Mouse (Mus musculus) frontal cortex, postnatal 14 days (tissue): ENCODE data around the gene Eno1.

ENCODE experiments used
- DNase-seq, 2 experiments: peaks; one replicate each; pipeline ENCODE4 v3.0.0; 2022; ENCODE audit warnings: low spot score in 2 of 2

The Eno1 gene

DNA sequence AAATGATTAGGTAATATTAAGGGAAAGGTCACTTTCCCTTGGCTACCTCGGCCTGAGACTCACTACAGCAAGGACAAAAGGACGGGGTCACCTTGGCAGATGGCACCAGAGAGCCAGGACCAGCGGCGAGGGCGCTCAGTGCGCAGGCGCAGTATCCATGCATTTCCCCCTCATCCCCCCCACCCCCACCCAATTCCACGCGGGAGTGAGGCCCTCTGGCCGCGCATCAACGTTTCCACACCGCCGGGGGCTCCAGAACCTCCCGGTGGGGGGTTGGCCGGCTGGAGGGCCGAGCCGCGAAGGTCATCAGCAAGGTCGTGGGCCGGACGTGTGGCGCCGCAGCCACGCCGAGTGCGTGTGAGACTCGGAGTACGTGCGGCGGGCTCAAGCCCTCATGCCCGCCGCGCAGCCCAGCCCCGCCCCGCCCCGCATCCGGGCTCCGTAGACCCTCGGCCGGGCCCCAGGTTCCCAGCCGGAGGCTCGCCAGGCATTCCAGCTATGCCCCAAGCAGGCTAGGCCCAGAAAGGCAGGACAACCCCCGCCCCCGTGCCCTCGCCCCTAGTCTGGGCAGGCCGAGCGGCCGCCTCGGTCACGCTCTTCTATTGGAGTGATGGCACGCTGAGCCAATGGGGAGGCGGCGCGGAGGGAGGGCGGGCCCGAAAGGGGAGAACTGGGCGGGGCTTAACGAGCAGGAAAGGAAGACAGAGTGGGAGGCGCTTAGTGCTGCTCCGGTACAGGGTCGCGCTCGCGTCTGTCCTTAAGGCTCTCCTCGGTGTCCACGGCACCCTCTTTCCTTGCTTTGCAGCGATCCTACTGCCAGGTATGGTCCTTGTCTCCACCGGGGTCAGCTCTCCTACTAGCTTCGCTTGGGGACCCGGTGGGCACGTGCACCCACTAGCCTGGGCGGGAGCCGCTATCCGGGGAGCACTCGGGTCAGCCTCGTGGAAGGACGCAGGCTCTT is at the start of gene Eno1:
Gene Eno1 (plus strand): TSS at position 201 of the 961 bp plus-strand sequence.
- peak; percentile 86 to 95 for DNase-seq

DNA sequence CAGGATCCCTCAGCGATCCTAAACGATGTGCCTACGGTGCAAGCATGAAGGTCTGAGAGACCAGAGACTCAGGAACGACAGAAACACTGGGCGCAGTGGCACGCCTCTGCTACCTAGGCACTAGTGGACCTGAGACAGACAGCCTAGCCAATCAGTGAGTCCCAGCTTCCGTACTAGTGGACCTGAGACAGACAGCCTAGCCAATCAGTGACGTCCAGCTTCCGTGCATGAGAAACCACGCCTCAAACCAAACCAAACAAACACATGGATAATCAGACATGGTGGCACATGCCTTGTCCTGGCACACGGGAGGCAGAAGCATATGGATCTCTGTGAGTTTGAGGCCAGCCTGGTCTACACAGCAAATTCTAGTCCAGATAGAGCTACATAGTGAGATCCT is 48.3 kb upstream of the Eno1 start:
- no peak for DNase-seq

DNA sequence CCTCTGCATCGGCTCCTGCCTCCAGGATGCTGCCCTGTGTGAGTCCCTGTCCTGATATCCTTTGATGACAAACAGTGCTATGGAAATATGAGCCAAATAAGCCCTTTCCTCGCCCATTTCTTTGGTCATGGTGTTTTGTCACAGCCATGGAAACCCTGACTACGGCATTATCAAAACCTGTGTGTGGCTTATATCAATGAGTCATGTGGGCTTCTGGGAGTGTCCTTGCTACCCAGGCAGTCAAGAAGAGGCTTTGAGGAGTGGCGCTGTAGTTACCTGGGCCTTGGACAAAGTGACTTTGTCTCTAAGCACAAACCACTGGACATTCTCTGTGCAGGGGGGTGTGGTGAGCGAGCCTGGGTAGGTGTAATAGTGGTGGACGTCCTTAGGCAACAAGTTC is 44.3 kb upstream of the Eno1 start:
- no peak for DNase-seq

DNA sequence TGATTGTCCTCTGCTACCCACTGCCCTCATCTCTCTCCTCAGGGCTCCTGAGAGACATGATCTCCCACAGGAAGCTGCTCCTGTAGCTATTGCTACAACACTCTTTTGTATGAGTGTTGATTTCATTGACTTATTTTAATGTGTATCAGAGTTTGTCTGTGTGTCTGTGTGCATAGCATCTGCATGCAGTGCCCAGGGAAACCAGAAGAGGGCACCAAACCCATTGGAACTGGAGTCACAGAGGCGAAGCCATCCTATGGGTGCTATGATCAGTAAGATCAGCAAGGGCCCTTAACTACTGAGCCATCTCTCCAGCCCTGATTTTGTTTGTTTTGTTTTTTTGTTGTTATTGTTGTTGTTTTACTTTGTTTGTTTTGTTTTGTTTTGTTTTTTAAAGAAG is 42.6 kb upstream of the Eno1 start:
- no peak for DNase-seq

GRCm38 (mm10) chr4:150198268-150198667 is 38.3 kb upstream of the Eno1 start:
- no peak for DNase-seq

DNA sequence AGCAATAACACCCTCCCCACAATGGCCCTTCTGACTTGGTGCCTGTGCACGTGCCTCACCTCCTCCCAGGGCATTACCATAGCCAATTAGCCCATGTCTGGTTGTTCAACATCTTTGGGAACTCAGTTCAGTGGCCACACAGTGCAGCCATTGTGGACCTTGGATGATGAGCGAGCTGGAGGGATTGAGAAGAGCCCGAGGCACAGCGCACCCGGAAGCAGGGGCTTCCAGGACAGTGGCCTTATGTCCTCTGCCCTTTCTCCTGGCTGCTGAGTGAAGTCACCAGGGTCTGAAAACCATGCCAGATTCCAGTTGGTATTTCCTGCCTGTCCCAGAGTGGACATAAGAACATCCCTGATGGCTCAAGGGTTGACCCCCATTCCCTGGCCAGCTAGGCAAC is 35.3 kb upstream of the Eno1 start, which contains the start of gene Car6:
Gene Car6 (minus strand): TSS at position 101 of the 400 bp plus-strand sequence.
- DNase-seq, result no peak

DNA sequence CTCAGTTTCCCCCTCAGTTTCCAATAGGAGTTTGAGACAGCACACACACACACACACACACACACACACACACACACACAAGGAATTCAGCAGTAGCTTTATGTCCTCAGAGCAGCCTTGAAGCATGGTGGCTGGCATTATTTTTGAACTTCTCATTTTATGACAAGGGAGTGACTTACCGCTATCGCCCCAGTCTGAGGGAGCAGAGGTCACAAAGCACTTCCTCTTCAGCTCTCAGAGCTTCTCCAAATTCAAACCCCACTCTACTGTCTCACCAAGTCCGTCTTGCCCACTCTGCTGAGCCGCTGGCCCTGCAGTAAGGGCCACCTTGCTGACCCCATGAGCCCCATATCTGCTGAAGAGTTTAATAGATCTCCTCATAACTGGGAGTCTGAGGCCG is 33.8 kb upstream of the Eno1 start:
- DNase-seq, result no peak

DNA sequence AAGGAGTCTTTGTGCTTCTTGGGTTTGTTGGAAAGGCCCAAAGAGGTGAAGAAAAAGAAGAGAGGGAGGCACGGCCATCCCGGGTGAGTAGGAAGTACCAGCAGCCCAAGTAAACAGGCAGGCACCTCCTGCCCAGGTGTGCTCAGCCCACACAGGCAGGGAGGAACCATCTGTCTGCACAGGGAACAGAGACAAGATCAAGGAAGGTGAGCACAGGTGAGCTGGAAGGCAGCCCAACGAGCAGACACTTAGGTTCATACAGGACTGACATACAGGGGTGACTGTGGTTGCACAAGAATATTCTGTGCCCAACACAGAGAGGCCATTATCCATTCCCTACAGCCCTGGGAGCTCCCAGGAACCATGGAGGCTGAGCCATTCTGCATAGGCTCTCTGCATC is 31.6 kb upstream of the Eno1 start:
- DNase-seq, result no peak

- DNase-seq, result no peak
These were observed 26.8 kb upstream of the Eno1 start for GRCm38 (mm10) chr4:150209751-150210150.

DNA sequence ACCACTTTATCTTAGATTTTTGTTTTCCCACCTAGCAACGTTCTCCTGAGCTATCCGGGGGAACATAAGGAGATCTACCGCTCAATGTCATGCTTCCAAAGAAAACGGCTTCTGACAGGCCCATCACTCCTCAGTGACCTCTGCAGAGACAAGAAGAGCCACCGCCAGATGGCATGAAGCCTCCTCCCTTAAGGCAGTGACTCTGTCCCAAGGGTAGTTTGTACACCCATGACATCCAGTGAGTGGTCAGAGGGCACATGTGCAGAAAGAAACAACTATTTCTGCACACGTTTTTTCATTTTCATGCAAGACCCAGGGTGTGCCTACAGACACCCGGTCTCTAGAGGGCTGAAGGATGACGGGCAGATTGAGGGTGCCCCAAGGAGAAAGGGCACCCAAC is 26.2 kb upstream of the Eno1 start:
- no peak for DNase-seq

GRCm38 (mm10) chr4:150211930-150212552 is 24.5 kb upstream of the Eno1 start:
- no peak for DNase-seq

DNA sequence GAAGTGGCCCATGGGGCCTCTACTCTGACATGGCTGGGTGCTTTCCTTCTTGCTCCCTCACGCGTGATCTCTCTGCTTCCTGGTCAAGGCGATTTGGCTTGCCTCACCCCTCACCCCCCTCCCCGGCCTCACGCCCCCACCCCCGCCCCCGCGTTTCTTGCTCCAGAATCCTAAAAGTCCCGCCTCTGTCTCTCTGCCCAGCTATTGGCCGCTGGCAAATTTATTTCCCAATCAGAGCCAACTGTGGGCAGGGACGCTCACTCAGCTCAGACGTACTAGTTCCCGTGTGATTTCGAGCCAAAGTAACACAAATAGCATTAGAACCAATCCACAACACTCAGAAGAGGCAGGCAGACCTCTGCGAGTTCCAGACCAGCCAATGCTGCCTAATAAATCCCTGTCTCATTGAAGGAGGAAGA is 24.0 kb upstream of the Eno1 start:
- DNase-seq, result peak in 1 of 2 experiments; percentile 25

DNA sequence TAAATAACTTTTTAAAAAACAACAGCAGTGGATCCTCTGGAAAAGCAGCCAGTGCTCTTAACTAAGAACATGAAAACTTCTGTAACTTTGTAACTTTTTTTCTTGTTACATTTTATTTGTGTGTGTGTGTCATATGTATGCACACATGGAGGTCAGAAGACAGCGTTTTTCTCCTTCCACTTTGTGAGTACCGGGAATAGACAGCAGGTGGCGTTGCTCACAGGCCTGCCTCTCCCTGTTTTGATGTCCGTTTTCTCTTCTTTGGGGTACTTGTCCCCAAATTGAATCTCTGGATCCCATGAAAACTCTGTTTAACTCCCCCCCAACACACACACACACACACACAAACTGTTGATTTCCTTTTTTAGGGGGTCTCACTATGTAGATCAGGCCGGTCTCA is 22.6 kb upstream of the Eno1 start:
- DNase-seq, result no peak

GRCm38 (mm10) chr4:150216423-150216822 is 20.1 kb upstream of the Eno1 start:
- no peak for DNase-seq

DNA sequence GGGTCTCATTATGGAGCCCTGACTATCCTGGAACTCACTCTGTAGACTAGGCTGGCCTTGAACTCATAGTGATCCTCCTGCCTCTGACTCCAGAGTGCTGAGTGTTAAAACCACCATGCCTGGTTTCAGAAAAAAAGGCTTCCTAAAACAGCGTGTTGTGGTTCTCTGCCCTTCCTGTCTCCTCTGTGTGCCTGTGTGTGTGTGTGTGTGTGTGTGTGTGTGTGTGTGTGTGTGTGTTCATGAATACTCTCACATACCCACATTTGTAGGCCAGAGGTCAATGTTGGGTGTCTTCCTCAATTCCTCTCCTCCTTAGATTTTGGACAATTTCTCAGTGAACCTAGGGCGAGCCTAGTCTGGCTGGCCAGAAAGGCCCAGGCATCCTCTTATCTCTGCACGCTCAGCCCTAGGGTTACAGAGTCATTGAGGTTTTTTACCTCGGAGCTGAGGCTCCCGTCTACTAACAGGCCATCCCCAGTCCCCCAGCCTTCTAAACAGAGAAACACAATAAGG is 19.4 kb upstream of the Eno1 start:
- no peak for DNase-seq

DNA sequence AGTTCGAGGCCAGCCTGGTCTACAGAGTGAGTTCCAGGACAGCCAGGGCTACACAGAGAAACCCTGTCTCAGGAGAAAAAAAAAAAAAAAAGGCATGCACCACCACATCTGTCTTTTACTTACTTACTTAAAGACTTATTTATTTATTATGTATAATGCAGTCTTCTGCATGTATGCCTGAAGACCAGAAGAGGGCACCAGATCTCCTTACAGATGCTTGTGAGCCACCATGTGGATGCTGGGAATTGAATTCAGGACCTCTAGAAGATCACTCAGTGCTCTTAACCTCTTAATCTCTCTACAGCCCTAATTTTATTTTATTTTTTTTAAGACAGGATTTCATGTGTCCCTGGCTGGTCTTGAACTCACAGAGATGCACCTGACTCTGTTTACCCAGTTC is 18.6 kb upstream of the Eno1 start:
- no peak for DNase-seq

DNA sequence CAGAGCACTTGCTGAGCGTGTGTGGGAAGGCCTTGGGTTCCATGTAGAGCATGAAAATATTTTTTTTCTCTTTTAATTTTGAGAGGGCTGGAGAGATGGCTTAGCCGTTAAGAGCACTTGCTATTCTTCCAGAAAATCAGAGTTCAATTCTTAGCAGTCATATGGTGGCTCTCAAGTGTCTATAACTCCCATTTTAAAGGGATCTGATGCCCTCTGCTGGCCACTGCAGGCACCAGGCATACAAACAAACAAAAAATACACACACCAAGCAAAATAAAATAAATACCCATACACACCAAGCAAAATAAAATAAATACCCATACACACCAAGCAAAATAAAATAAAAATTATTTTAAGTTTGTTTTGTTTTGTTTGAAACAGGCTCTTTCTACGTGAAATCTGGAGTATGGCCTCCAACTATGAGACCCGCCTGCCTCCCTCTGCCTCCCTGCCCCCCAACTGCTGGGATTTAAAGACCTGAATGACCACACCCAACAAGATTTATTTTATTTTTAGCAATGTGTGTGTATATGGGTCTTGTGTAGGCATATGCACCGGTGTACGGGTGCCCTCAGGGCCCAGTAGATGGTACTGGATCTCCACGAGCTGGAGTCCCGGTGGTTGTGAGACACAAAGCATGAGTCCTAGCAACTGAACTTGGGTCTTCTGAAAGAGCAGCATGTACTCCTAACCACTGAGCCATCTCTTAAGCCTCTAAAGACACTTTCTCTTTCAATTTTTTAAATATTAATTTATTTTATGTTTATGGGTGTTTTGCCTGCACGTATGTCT is 16.8 kb upstream of the Eno1 start:
- no peak for DNase-seq

- no peak for DNase-seq
These were observed 15.9 kb upstream of the Eno1 start for GRCm38 (mm10) chr4:150220584-150220983.

DNA sequence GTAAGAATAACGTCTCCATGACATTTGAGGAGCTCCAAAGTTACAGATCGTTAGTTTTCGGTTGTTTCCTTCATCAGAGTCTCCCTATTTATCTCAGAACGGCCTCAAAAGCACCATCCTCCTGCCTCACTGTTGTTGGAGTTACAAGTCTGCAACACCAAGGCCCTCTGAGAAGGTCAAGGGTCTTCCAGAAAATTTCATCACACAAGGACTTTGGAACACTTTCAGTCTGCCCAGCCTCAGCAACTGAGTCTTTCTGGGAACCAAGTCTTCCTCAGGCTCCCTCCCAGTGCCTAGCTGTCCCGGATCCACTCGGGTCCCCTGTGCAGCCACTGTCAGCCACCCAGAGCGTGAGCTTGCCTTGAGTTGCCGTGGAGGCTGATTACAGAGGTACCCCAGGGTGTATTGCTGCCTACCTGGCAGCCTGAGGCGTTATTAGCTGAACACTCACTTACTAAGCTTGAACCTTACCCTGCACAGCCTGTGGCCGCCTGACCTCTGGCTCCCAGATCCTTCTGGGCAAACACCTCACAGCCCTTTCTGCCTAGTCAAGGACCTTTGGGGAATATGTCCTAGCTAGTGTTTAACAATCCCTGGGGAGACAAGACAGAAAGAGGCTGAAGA is 15.4 kb upstream of the Eno1 start:
- DNase-seq, result no peak

DNA sequence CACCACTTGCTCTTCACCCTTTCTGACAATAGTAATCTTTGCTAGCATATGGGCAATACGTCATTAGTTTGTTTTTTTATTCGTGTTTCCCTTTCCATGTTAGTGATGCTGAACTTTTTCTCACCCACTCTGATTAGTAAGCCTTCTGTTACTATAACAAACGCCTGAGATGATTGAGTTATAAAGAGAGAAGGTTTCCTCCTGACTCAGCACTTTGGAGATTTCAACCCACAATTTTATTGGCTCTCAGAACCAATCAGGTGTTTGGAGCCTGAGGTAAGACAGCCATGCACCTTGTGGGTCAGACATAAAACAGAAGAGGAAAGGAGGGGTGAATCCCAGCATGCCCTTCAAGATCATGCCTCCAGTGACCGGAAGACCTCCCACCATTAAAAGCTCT is 12.7 kb upstream of the Eno1 start:
- no peak for DNase-seq

DNA sequence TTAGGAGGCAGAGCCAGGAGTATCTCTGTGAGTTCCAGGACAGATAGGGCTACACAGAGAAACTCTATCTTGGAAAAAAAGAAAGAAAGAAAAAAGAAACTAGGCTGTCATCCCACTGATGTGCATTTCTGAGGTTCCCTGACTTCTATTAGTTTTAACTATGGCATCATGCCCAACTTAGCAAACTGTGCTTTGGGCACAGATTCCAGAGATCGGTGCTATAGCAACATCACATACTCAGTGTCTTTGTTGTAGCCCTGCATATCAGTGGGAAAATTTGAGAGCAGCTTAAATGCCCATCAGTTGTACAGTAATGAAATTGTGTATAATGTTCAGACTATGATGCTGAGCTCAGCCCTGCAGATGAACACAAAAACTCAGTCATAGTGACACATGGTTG is 10.8 kb upstream of the Eno1 start:
- no peak for DNase-seq
